Mouse (Mus musculus) G1E (cell line): Measurements from ENCODE around the gene Nav3. TPM values are rescaled to one million over a fixed set of nuclear protein-coding genes. Genes with fewer than 3 reads are reported as not detected.

Experiments used
- ATAC-seq: 2 replicates; pipeline ENCODE4 v1.8.0; 2016; ENCODE audit warnings: mild to moderate bottlenecking; ENCODE audit not compliant: insufficient number of reproducible peaks, poor library complexity, low FRiP score, severe bottlenecking; ENCODE audit errors: extremely low read depth
- DNase-seq: peaks from one replicate; pipeline ENCODE4 v3.0.0; 2012; ENCODE audit warnings: low spot score
- H3K27me3 ChIP-seq: 2 replicates; pipeline ENCODE4 v1.6.1; 2012; ENCODE audit warnings: mild to moderate bottlenecking, low read length, inconsistent platforms; ENCODE audit not compliant: insufficient read depth
- H3K36me3 ChIP-seq: replicated peaks from 2 replicates; pipeline ENCODE3; 2012; ENCODE audit warnings: mild to moderate bottlenecking, inconsistent platforms
- H3K4me1 ChIP-seq: 2 replicates; pipeline ENCODE4 v1.6.1; 2012; ENCODE audit warnings: low read depth, low read length, inconsistent platforms, mixed read lengths; ENCODE audit not compliant: insufficient read depth
- H3K4me3 ChIP-seq: 2 replicates; pipeline ENCODE4 v1.5.1; 2012; ENCODE audit warnings: low read depth, mild to moderate bottlenecking, inconsistent platforms, low read length, moderate library complexity, mixed read lengths
- H3K9me3 ChIP-seq: replicated peaks from 2 replicates; pipeline ENCODE4 v1.6.1; 2012; ENCODE audit warnings: inconsistent platforms
- CTCF ChIP-seq: IDR thresholded peaks from 2 replicates; pipeline ENCODE4 v1.5.1; 2012; ENCODE audit warnings: low read depth, low read length, inconsistent platforms, mixed read lengths
- GATA1 ChIP-seq: IDR thresholded peaks from 2 replicates; pipeline ENCODE4 v1.6.1; 2012; ENCODE audit warnings: borderline replicate concordance, low read length, inconsistent platforms, mixed read lengths
- GATA2 ChIP-seq: IDR thresholded peaks from 2 replicates; pipeline ENCODE4 v1.6.1; 2012; ENCODE audit warnings: low read depth, low read length, inconsistent platforms, borderline replicate concordance
- POLR2AphosphoS5 ChIP-seq: IDR thresholded peaks from 2 replicates; pipeline ENCODE4 v1.6.1; 2012; ENCODE audit warnings: low read depth, low read length, inconsistent platforms; ENCODE audit not compliant: insufficient replicate concordance
- TAL1 ChIP-seq: conservative IDR thresholded peaks from 2 replicates; pipeline ENCODE4 v1.6.1; 2012; ENCODE audit warnings: low read depth, low read length, inconsistent platforms, mixed read lengths
- polyA plus RNA-seq: library from polyadenylated mRNA; stranded (reverse); fragments of >175 nt; gene quantifications from 2 replicates; pipeline ENCODE4 v1.2.3, GENCODE M21; 2012
- total RNA-seq, 2 experiments: library from RNA; stranded (forward) in 1 of 2; stranded (reverse) in 1 of 2; fragments of 200-1000 nt in 1 of 2; fragments of >200 nt in 1 of 2; fragmentation: Nextera tagmentation in 1 of 2; gene quantifications; 2 replicates each; pipeline ENCODE4 v1.2.3; 2014 to 2017

The Nav3 gene
- total and polyA plus RNA-seq, 3 experiments, result 0.22 TPM; not detected in 2

- TF ChIP-seq GATA1, result no peak
- ATAC-seq (no peak), DNase-seq (no peak)
- Histone ChIP-seq H3K36me3 (no peaks in the 10 kb centered on the region), H3K4me1 (no peaks in the 10 kb centered on the region), H3K4me3 (no peak overlapping the region), H3K9me3 (peaks cover 2% of the 10 kb centered on the region; the same call in 1 of the 2 replicates), H3K27me3 (no peaks in the 10 kb centered on the region)
These were observed 649.1 kb downstream of the Nav3 start for GRCm38 (mm10) chr10:109806782-109807493.

DNA sequence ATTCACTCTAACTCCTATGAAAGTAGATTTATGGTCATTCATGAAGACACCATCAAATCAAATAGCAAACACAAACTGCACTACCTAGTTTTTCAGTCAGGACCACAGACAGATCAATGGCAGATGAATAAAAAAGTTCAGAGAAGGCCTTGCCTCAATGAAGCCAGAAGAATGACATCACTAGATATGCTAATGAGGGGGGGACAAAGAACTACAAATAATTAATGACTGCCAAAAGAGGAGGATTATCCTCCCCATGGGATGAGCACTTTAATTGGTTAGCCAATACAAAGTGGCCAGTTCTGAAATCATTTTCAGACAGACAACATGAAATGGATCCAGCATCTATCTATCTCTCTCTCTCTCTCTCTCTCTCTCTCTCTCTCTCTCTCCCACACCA lies 652.6 kb downstream of the Nav3 start:
- Histone ChIP-seq H3K27me3 (no peaks in the 10 kb centered on the region), H3K4me1 (no peaks in the 10 kb centered on the region), H3K4me3 (no peak overlapping the region), H3K36me3 (no peaks in the 10 kb centered on the region), H3K9me3 (peaks cover 2% of the 10 kb centered on the region; the same call in 1 of the 2 replicates)
- ATAC-seq (no peak), DNase-seq (no peak)
- TF ChIP-seq CTCF, result no peak
- no peak for TF ChIP-seq GATA2
- no peak for TF ChIP-seq POLR2AphosphoS5
- TF ChIP-seq TAL1, result no peak
- TF ChIP-seq GATA1, result no peak

- H3K36me3 ChIP-seq, result no peaks in the 10 kb centered on the region
- DNase-seq (no peak), ATAC-seq (no peak)
- H3K4me3 ChIP-seq, result no peak overlapping the region
- H3K9me3 ChIP-seq, result peaks cover 7% of the 10 kb centered on the region; the same call in 1 of the 2 replicates
- no peaks in the 10 kb centered on the region for H3K27me3 ChIP-seq
- TF ChIP-seq TAL1, result no peak
- no peak for TF ChIP-seq GATA1
- no peak for TF ChIP-seq CTCF
- no peak for TF ChIP-seq GATA2
- TF ChIP-seq POLR2AphosphoS5, result no peak
- H3K4me1 ChIP-seq, result no peaks in the 10 kb centered on the region
These were observed 653.8 kb downstream of the Nav3 start for GRCm38 (mm10) chr10:109802236-109802635.

DNA sequence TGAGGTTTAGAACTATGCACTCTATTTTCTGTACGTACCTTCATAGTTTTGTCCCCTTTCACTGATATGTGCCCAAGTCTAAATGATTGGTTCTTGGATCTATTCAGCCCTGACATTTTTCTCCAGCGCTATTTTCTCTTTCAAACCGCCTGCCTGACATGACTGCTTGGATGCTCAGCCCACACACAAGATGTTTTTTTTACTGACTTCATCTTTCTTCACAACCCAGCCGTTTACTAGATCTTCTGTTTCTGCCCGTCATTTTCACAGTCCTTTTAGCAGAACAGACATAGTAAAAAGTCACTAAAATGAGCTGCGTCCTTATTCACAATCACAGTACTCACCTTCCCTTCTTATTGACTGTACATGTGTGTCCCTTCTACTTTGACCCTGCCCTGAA lies 656.8 kb downstream of the Nav3 start:
- Histone ChIP-seq H3K4me3 (no peak overlapping the region), H3K27me3 (no peaks in the 10 kb centered on the region), H3K9me3 (peaks cover 7% of the 10 kb centered on the region; the same call in 1 of the 2 replicates), H3K4me1 (no peaks in the 10 kb centered on the region), H3K36me3 (no peaks in the 10 kb centered on the region)
- TF ChIP-seq GATA1 (no peak), CTCF (no peak), GATA2 (no peak), POLR2AphosphoS5 (no peak), TAL1 (no peak)
- DNase-seq, result no peak
- ATAC-seq, result no peak

- ATAC-seq (no peak), DNase-seq (no peak)
- Histone ChIP-seq H3K27me3 (no peaks in the 10 kb centered on the region), H3K9me3 (peaks cover 7% of the 10 kb centered on the region; the same call in 1 of the 2 replicates), H3K36me3 (no peaks in the 10 kb centered on the region), H3K4me1 (no peaks in the 10 kb centered on the region), H3K4me3 (no peak overlapping the region)
- TF ChIP-seq GATA2 (no peak), POLR2AphosphoS5 (no peak), GATA1 (no peak), TAL1 (no peak), CTCF (no peak)
These were observed 659.0 kb downstream of the Nav3 start for GRCm38 (mm10) chr10:109796981-109797380.

DNA sequence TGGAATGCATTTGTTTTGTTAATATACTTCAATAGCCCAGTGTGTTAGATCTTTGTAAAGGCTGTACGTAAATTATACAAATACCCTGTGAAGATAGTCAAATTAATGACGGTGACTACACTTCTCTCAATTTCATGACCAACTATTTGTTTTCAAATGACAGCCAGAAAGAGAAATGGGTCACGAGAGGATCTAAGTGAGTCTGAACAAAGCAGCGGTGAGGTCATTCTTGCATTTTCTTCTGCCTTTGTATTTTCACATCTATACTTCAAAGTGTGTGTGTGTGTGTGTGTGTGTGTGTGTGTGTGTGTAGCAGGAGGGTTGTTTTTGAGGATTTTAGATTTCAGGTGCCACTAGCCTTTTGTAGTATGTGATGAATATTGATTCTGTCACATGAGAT lies 662.5 kb downstream of the Nav3 start:
- ATAC-seq (no peak), DNase-seq (no peak)
- peaks cover 10% of the 10 kb centered on the region; the same call in 1 of the 2 replicates for H3K9me3 ChIP-seq
- H3K36me3 ChIP-seq, result no peaks in the 10 kb centered on the region
- no peak overlapping the region for H3K4me3 ChIP-seq
- H3K27me3 ChIP-seq, result no peaks in the 10 kb centered on the region
- H3K4me1 ChIP-seq, result no peaks in the 10 kb centered on the region
- TF ChIP-seq TAL1 (no peak), GATA1 (no peak), GATA2 (no peak), POLR2AphosphoS5 (no peak), CTCF (no peak)
